Mouse (Mus musculus) layer of hippocampus, adult 9-11 months (tissue): ENCODE measurements at regions not wholly inside any gene's neighbourhood (a gene's known extent, or its start where the extent isn't known, plus 50 kb on each side); places are given as distances from the start of the nearest gene placed in this dataset.

ENCODE experiments used
- DNase-seq: peaks from one replicate; pipeline ENCODE4 v3.0.0; 2022

DNA sequence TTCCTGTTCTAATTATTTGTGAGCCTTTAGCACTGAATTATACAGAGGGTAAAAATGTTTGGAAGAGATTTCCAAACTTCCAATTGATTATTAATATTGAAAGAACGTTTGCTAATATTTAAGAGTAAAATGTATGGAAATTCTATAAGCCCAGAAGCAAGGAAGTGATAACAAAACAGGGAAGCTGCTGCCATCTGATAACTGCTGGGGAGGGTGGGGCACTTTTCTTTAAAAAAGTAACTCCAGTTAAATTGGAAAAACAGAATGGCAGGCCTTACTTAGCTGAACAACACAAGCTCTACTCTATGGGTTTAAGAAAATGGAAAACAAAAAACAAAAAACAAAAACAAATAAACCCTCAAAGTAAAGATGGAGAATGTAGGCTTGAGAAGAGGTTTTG, 1327.7 kb downstream of the Hace1 start:
- no peak for DNase-seq

GRCm38 (mm10) chr10:46922527-46923200, 1345.0 kb downstream of the Hace1 start:
- no peak for DNase-seq

- no peak for DNase-seq
Observed at GRCm38 (mm10) chr10:46934311-46934710, 1356.7 kb downstream of the Hace1 start.

DNA sequence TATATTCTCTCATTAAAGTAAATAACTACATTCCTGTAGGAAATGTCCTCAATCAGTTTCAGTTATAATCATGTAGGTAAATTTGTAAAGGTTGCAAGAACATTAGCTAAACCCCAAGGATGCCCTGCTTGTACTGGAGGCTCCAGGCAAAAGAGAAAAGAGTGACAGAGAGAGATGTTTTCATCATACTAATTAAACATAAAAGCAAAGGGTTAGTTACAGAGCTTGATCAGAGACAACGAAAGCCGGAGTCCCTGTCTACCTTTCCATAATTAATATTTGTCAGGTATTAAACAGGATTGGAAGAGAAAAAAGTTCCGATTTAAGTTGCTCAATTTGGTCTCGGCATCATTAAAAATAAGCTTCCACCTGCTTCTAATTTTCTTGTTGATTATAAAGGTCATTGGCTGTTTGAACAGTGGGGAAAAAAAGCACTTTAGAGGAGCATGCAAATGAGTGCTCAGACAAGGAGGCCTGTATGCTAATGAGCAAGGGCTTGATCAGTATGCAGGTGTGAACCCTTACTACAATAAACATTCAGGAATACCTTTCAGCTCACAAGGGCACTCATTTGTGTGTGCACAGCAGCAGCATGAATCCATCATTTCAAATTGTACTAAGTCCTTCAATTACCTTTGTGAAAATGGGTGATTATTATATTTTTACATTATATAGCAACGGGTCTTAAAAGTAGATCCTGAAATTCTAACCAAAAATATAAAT, 1358.8 kb downstream of the Hace1 start:
- DNase-seq: no peak

- no peak for DNase-seq
Observed at GRCm38 (mm10) chr10:46939338-46939737, 1361.7 kb downstream of the Hace1 start.

DNA sequence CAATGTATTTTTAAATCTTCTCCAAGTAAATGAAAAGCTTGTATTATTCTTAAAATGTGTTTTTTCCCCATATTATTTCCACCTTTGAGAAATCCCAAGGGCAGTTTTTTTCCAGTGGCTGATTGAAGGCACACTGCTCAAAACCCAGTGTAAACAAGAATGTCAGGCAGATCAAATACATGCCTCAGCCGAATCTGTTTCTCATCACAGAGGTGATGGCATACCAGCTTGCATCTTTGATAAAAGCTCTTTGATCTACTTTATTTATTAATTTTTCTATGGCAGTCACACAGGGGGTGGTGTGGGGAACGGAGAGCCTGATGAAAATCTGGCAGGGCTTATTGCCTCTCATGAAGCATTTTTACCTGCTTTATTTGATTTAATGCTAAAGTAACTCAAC, 1362.2 kb downstream of the Hace1 start:
- DNase-seq: no peak

DNA sequence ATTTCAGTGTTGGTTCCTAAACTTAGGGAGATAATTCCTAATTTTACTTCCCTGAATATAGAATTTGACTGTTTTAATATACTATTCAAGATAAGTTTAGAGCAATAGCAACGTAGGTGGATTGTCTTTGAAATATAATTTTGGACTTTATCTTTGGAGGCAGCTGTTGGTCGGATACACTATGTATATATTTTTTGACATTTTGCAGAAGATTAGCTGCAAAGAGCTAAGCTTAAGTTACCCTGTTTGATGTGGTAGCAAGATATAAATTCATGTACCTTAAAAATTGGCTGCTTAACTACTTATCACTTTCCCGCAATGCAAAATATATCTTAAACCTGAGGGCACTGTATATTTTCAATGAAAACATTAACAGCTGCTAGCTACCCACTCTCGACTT, 1375.3 kb downstream of the Hace1 start:
- DNase-seq: no peak

DNA sequence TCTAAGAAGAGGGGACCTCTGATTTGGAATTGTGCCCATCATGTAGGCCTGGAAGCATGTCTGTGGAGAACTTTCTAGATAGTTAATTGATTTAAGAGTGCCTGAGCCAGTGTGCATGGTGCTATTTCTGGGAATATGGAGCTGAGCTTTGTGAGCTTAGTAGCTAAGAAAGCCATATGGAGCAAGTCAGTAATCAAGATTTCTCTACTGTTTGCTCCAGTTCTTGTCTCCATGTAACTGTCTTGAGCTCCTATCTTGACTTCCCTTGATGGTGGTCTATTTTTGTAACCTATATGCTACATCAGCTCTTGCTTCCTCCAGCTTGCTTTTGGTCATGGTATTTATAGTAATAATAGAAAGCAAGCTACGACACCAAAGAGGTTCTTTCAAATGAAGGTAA, 1377.1 kb downstream of the Hace1 start:
- no peak for DNase-seq

- no peak for DNase-seq
Observed at GRCm38 (mm10) chr10:46980410-46980809, 1402.8 kb downstream of the Hace1 start.

DNA sequence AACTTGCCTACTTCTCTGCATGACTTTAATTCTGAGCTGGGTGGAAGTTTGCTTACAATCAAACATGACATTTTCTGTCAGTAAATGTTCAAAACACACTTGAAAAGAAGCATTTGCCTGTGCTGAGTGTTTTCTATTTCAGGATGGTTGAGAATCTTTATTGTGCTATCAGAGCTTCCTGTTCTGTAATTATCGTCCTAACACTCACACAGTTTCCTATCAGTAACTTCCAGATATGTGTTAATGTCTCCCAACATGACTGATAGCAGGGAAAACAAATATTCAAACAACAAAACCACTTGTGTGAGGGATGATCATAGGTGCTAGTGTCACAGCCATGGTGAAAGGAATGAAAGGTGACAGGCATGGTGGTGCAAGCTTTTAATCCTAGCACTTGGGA, 1422.1 kb downstream of the Hace1 start:
- DNase-seq: no peak

- no peak for DNase-seq
Observed at GRCm38 (mm10) chr10:47028765-47029164, 1451.1 kb downstream of the Hace1 start.

GRCm38 (mm10) chr10:47054672-47055071, 1477.0 kb downstream of the Hace1 start:
- DNase-seq: no peak

GRCm38 (mm10) chr10:47102551-47102950, 1524.9 kb downstream of the Hace1 start:
- DNase-seq: peak; percentile 39
